Mouse (Mus musculus): Measurements from ENCODE around the gene Rpl38. TPM values are rescaled to one million over a fixed set of nuclear protein-coding genes. Genes with fewer than 3 reads are reported as not detected.
"Not testable (repeated sequence)": the region's sequence is repeated elsewhere in the genome, so short reads cannot be mapped to it uniquely, and the experiment has no call there.

Rpl38 gene
- polyA plus RNA-seq, 1 experiment from 2014 or later, result 935 TPM

GRCm38 (mm10) chr11:114669651-114670168, 1.4 kb downstream of the Rpl38 start:
- 12% methylated on average over 12 of the region's 12 CpGs for WGBS
- H3K4me1 ChIP-seq (replicated peaks; ENCODE audit: control insufficient read depth, insufficient read depth, low read length), result 0 out of 2 replicates have a peak, but pooled peaks cover 5% of the 10 kb centered on the region
- H3K27me3 ChIP-seq (replicated peaks; ENCODE audit: control insufficient read depth, insufficient read depth, low read length), result 0 out of 2 replicates have a peak, but pooled peaks cover 6% of the 10 kb centered on the region
- peak overlapping the region; percentile 78 for H3K4me2 ChIP-seq (replicated peaks; ENCODE audit: low read depth)
- peak overlapping the region; percentile 73 for H3K9ac ChIP-seq (ENCODE audit: low read depth, low read length)
- ATAC-seq, result no peak
- TF ChIP-seq CTCF (IDR thresholded peaks at IDR 0.05; ENCODE audit: low read depth), result no peak
- peaks cover 31% of the 10 kb centered on the region for H3K36me3 ChIP-seq (ENCODE audit: control insufficient read depth, insufficient read depth)
- H3K9me3 ChIP-seq (ENCODE audit: control insufficient read depth), result no peaks in the 10 kb centered on the region
- H3K27ac ChIP-seq (ENCODE audit: low read depth, low read length), result 0 out of 2 replicates have a peak overlapping the region, but pooled peaks have one; percentile 92
- peak overlapping the region; percentile 81 for H3K4me3 ChIP-seq (ENCODE audit: low read depth, low read length)

GRCm38 (mm10) chr11:114671147-114671546, 2.8 kb downstream of the Rpl38 start:
- H3K36me3 ChIP-seq (ENCODE audit: control insufficient read depth, insufficient read depth), result peaks cover 31% of the 10 kb centered on the region
- ATAC-seq, result no peak
- no peak overlapping the region for H3K27ac ChIP-seq (ENCODE audit: low read depth, low read length)
- no peak overlapping the region for H3K4me2 ChIP-seq (replicated peaks; ENCODE audit: low read depth)
- H3K27me3 ChIP-seq (replicated peaks; ENCODE audit: control insufficient read depth, insufficient read depth, low read length), result 0 out of 2 replicates have a peak, but pooled peaks cover 2% of the 10 kb centered on the region
- WGBS, result 79% methylated on average over 5 of the region's 5 CpGs
- no peaks in the 10 kb centered on the region for H3K9me3 ChIP-seq (ENCODE audit: control insufficient read depth)
- H3K4me1 ChIP-seq (replicated peaks; ENCODE audit: control insufficient read depth, insufficient read depth, low read length), result 0 out of 2 replicates have a peak, but pooled peaks cover 5% of the 10 kb centered on the region
- no peak overlapping the region for H3K4me3 ChIP-seq (ENCODE audit: low read depth, low read length)
- no peak overlapping the region for H3K9ac ChIP-seq (ENCODE audit: low read depth, low read length)
- TF ChIP-seq CTCF (IDR thresholded peaks at IDR 0.05; ENCODE audit: low read depth), result no peak

GRCm38 (mm10) chr11:114672794-114673718, 4.7 kb downstream of the Rpl38 start:
- 58% methylated on average over 9 of the region's 9 CpGs for WGBS
- Histone ChIP-seq H3K4me3 (ENCODE audit: low read depth, low read length) (no peak overlapping the region), H3K4me2 (replicated peaks; ENCODE audit: low read depth) (no peak overlapping the region), H3K9me3 (ENCODE audit: control insufficient read depth) (no peaks in the 10 kb centered on the region), H3K9ac (ENCODE audit: low read depth, low read length) (no peak overlapping the region), H3K36me3 (ENCODE audit: control insufficient read depth, insufficient read depth) (peaks cover 31% of the 10 kb centered on the region), H3K27ac (ENCODE audit: low read depth, low read length) (no peak overlapping the region), H3K4me1 (replicated peaks; ENCODE audit: control insufficient read depth, insufficient read depth, low read length) (0 out of 2 replicates have a peak, but pooled peaks cover 5% of the 10 kb centered on the region), H3K27me3 (replicated peaks; ENCODE audit: control insufficient read depth, insufficient read depth, low read length) (no peaks in the 10 kb centered on the region)
- no peak for ATAC-seq
- TF ChIP-seq CTCF (IDR thresholded peaks at IDR 0.05; ENCODE audit: low read depth), result peak; percentile 83

GRCm38 (mm10) chr11:114673719-114674050, 5.4 kb downstream of the Rpl38 start:
- no peak overlapping the region for H3K27ac ChIP-seq (ENCODE audit: low read depth, low read length)
- H3K4me3 ChIP-seq (ENCODE audit: low read depth, low read length), result no peak overlapping the region
- 0 out of 2 replicates have a peak, but pooled peaks cover 5% of the 10 kb centered on the region for H3K4me1 ChIP-seq (replicated peaks; ENCODE audit: control insufficient read depth, insufficient read depth, low read length)
- H3K4me2 ChIP-seq (replicated peaks; ENCODE audit: low read depth), result no peak overlapping the region
- ATAC-seq, result no peak
- peaks cover 31% of the 10 kb centered on the region for H3K36me3 ChIP-seq (ENCODE audit: control insufficient read depth, insufficient read depth)
- 63% methylated on average over 2 of the region's 2 CpGs for WGBS
- TF ChIP-seq CTCF (IDR thresholded peaks at IDR 0.05; ENCODE audit: low read depth), result no peak
- no peak overlapping the region for H3K9ac ChIP-seq (ENCODE audit: low read depth, low read length)
- no peaks in the 10 kb centered on the region for H3K9me3 ChIP-seq (ENCODE audit: control insufficient read depth)
- no peaks in the 10 kb centered on the region for H3K27me3 ChIP-seq (replicated peaks; ENCODE audit: control insufficient read depth, insufficient read depth, low read length)

GRCm38 (mm10) chr11:114674180-114674579, 5.9 kb downstream of the Rpl38 start:
- Histone ChIP-seq H3K36me3 (ENCODE audit: control insufficient read depth, insufficient read depth) (peaks cover 31% of the 10 kb centered on the region), H3K27me3 (replicated peaks; ENCODE audit: control insufficient read depth, insufficient read depth, low read length) (no peaks in the 10 kb centered on the region), H3K27ac (ENCODE audit: low read depth, low read length) (no peak overlapping the region), H3K4me2 (replicated peaks; ENCODE audit: low read depth) (no peak overlapping the region), H3K4me1 (replicated peaks; ENCODE audit: control insufficient read depth, insufficient read depth, low read length) (peaks cover 6% of the 10 kb centered on the region; the same call in 1 of the 2 replicates), H3K4me3 (ENCODE audit: low read depth, low read length) (no peak overlapping the region), H3K9ac (ENCODE audit: low read depth, low read length) (no peak overlapping the region), H3K9me3 (ENCODE audit: control insufficient read depth) (no peaks in the 10 kb centered on the region)
- no peak for TF ChIP-seq CTCF (IDR thresholded peaks at IDR 0.05; ENCODE audit: low read depth)
- 47% methylated on average over 8 of the region's 8 CpGs for WGBS
- no peak for ATAC-seq

- H3K27ac ChIP-seq (ENCODE audit: low read depth, low read length); H3K4me3 ChIP-seq (ENCODE audit: low read depth, low read length); H3K9me3 ChIP-seq (ENCODE audit: control insufficient read depth); ATAC-seq; H3K27me3 ChIP-seq (replicated peaks; ENCODE audit: control insufficient read depth, insufficient read depth, low read length); H3K4me1 ChIP-seq (replicated peaks; ENCODE audit: control insufficient read depth, insufficient read depth, low read length): not testable (repeated sequence)
- H3K36me3 ChIP-seq (ENCODE audit: control insufficient read depth, insufficient read depth), result peaks cover 31% of the 10 kb centered on the region
- H3K4me2 ChIP-seq (replicated peaks; ENCODE audit: low read depth), result peak overlapping the region; percentile 93
- 100% methylated on average over 1 of the region's 3 CpGs for WGBS
- peak overlapping the region; percentile 84; the same call in 1 of the 2 replicates for H3K9ac ChIP-seq (ENCODE audit: low read depth, low read length)
Observed at GRCm38 (mm10) chr11:114674796-114675195, 6.5 kb downstream of the Rpl38 start.

Data from intestine, postnatal 0 days (tissue).